Comparison of ENCODE assay signal across 8 mouse cellular contexts in the genomic region with DNA sequence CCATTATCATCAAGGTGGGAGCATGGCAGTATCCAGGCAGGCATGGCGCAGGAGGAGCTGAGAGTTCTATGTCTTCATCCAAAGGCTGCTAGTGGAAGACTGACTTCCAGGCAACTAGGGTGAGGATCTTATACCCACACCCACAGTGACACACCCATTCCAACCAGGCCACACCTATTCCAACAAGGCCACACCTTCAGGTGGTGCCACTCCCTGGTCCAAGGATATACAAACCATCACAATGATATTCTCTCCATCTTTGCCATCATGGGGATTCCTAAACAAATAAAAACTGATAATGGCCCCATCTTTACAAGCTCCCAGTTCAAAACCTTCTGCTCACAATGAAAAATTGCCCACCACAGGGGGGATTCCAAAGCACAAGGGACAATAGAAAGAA. TPM values are rescaled to one million over a fixed set of nuclear protein-coding genes. Genes with fewer than 3 reads are reported as not detected.
DNase-seq lines count a peak whose midpoint lies in the region; ATAC-seq lines count a peak whose summit lies in the region.
"Not testable (repeated sequence)": the region's sequence is repeated elsewhere in the genome, so short reads cannot be mapped to it uniquely, and the experiment has no call there.

Tet1 (minus strand) TSS at position 101 of the 400 bp plus-strand sequence.

- H3K27ac ChIP-seq in forebrain, embryonic 15.5 days (replicated peaks); heart, embryonic 16.5 days (ENCODE audit: low read length); hindbrain, embryonic 15.5 days (replicated peaks); limb, embryonic 10.5 days; midbrain, embryonic 12.5 days (replicated peaks); stomach, embryonic 14.5 days (ENCODE audit: low read length): not testable (repeated sequence)

- not testable (repeated sequence) for H3K9me3 ChIP-seq in forebrain, embryonic 15.5 days; heart, embryonic 16.5 days (replicated peaks; ENCODE audit: control insufficient read depth, low read length); hindbrain, embryonic 15.5 days; limb, embryonic 10.5 days (replicated peaks); midbrain, embryonic 12.5 days; stomach, embryonic 14.5 days (ENCODE audit: control insufficient read depth, low read depth, low read length)

- not testable (repeated sequence) for H3K4me3 ChIP-seq in forebrain, embryonic 15.5 days; heart, embryonic 16.5 days (ENCODE audit: low read length); hindbrain, embryonic 15.5 days; limb, embryonic 10.5 days; midbrain, embryonic 12.5 days; stomach, embryonic 14.5 days (ENCODE audit: low read depth, low read length)

- not testable (repeated sequence) for H3K36me3 ChIP-seq in forebrain, embryonic 15.5 days; heart, embryonic 16.5 days (ENCODE audit: control insufficient read depth, insufficient read depth); hindbrain, embryonic 15.5 days; limb, embryonic 10.5 days; midbrain, embryonic 12.5 days; stomach, embryonic 14.5 days (ENCODE audit: control insufficient read depth, insufficient read depth, low read length)

- not testable (repeated sequence) for H3K4me1 ChIP-seq in forebrain, embryonic 15.5 days; heart, embryonic 16.5 days (ENCODE audit: control insufficient read depth, insufficient read depth, low read length); hindbrain, embryonic 15.5 days (replicated peaks); limb, embryonic 10.5 days; midbrain, embryonic 12.5 days; stomach, embryonic 14.5 days (ENCODE audit: control insufficient read depth, insufficient read depth, low read length)

- not testable (repeated sequence) for H3K9ac ChIP-seq in forebrain, embryonic 15.5 days (replicated peaks); heart, embryonic 16.5 days (ENCODE audit: low read length); hindbrain, embryonic 15.5 days; midbrain, embryonic 12.5 days (replicated peaks); stomach, embryonic 14.5 days (replicated peaks; ENCODE audit: low read depth, low read length)

- not testable (repeated sequence) for H3K27me3 ChIP-seq in forebrain, embryonic 15.5 days; heart, embryonic 16.5 days (ENCODE audit: control insufficient read depth, insufficient read depth, low read length); hindbrain, embryonic 15.5 days; limb, embryonic 10.5 days (ENCODE audit: low read depth, poor library complexity, severe bottlenecking); midbrain, embryonic 12.5 days; stomach, embryonic 14.5 days (ENCODE audit: control insufficient read depth, insufficient read depth, low read length)

- H3K4me2 ChIP-seq in forebrain, embryonic 15.5 days (replicated peaks); heart, embryonic 16.5 days (ENCODE audit: low read depth, low read length); hindbrain, embryonic 15.5 days; midbrain, embryonic 12.5 days (replicated peaks); stomach, embryonic 14.5 days (replicated peaks; ENCODE audit: low read depth, low read length): not testable (repeated sequence)

- no CpG with 5 or more reads among the region's 1 CpGs for WGBS in forebrain, embryonic 15.5 days
- no CpG with 5 or more reads among the region's 1 CpGs for WGBS in heart, embryonic 16.5 days
- WGBS in hindbrain, embryonic 15.5 days: no CpG with 5 or more reads among the region's 1 CpGs
- WGBS in limb, embryonic 10.5 days: no CpG with 5 or more reads among the region's 1 CpGs
- no CpG with 5 or more reads among the region's 1 CpGs for WGBS in midbrain, embryonic 12.5 days
- no CpG with 5 or more reads among the region's 1 CpGs for WGBS in stomach, embryonic 14.5 days

- not testable (repeated sequence) for ATAC-seq in common myeloid progenitor, adult 5-6 weeks (replicated peaks; ENCODE audit: low read depth, poor library complexity, severe bottlenecking); forebrain, embryonic 15.5 days (replicated peaks); heart, embryonic 16.5 days (replicated peaks; ENCODE audit: extremely low read depth, insufficient read depth, low FRiP score); hindbrain, embryonic 15.5 days (ENCODE audit: low FRiP score, low read depth); midbrain, embryonic 12.5 days (ENCODE audit: low FRiP score, low read depth); stomach, embryonic 14.5 days (ENCODE audit: insufficient number of reproducible peaks, insufficient read depth, low FRiP score, low read depth)

- not testable (repeated sequence) for DNase-seq in layer of hippocampus, postnatal 10 days (ENCODE audit: low spot score in 2 of 2); limb, embryonic 10.5 days (ENCODE audit: low spot score)

RNA-seq across cellular contexts. Expression of gene Tet1, which starts in this region (rescaled TPM):
- 16.6 and 20.7 TPM in 2 replicates for total RNA-seq in common myeloid progenitor, adult 5-6 weeks (2017)
- polyA plus RNA-seq in forebrain, embryonic 15.5 days (2015; fragmentation: Nextera tagmentation; extraction: Ambion mirVana): 35.0 and 40.0 TPM in 2 replicates
- polyA plus RNA-seq in heart, embryonic 16.5 days (2015; fragmentation: Nextera tagmentation; extraction: Ambion mirVana): 22.7 and 26.9 TPM in 2 replicates
- 35.1 and 37.7 TPM in 2 replicates for polyA plus RNA-seq in hindbrain, embryonic 15.5 days (2015; fragmentation: Nextera tagmentation; extraction: Ambion mirVana)
- total RNA-seq in layer of hippocampus, postnatal 10 days (2021): 10 to 100 TPM; 54.0 to 56.4 TPM
- polyA plus RNA-seq in limb, embryonic 10.5 days (2016; fragmentation: Nextera tagmentation; extraction: Ambion mirVana): 26.5 and 30.6 TPM in 2 replicates
- 35.2 and 35.6 TPM in 2 replicates for polyA plus RNA-seq in midbrain, embryonic 12.5 days (2016; fragmentation: Nextera tagmentation; extraction: Ambion mirVana)
- 33.3 and 34.7 TPM in 2 replicates for polyA plus RNA-seq in stomach, embryonic 14.5 days (2014; fragmentation: Nextera tagmentation; extraction: Ambion mirVana)
